Mouse (Mus musculus) liver, embryonic 13.5 days (tissue): ENCODE measurements around the gene C2cd2. TPM values are rescaled to one million over a fixed set of nuclear protein-coding genes. Genes with fewer than 3 reads are reported as not detected.
A peak's percentile ranks its signal among the peaks of the same experiment; 100 is the strongest.

Experiments used
- ATAC-seq: fragments of 200-750 bp; cut with Nextera tagmentation; 2 replicates; pipeline ENCODE4 v1.8.0; 2017; ENCODE audit warnings: low read depth, mild to moderate bottlenecking, moderate number of reproducible peaks, moderate library complexity
- DNase-seq: peaks from one replicate; pipeline ENCODE4 v3.0.0; 2022
- H3K27ac ChIP-seq: fragments of 300-500 bp; sonication (generic); 2 replicates; pipeline ENCODE4 v1.5.1; 2015; ENCODE audit warnings: moderate library complexity, mild to moderate bottlenecking, inconsistent platforms
- H3K27me3 ChIP-seq: fragments of 300-500 bp; sonication (generic); 2 replicates; pipeline ENCODE4 v1.6.1; 2015; ENCODE audit warnings: mild to moderate bottlenecking, inconsistent platforms
- H3K36me3 ChIP-seq: fragments of 300-500 bp; sonication (generic); 2 replicates; pipeline ENCODE4 v1.6.1; 2015; ENCODE audit warnings: mild to moderate bottlenecking, inconsistent platforms
- H3K4me1 ChIP-seq: fragments of 300-500 bp; sonication (generic); replicated peaks from 2 replicates; pipeline ENCODE4 v1.6.1; 2015; ENCODE audit warnings: inconsistent platforms
- H3K4me2 ChIP-seq: fragments of 300-500 bp; sonication (generic); 2 replicates; pipeline ENCODE4 v1.6.1; 2015; ENCODE audit warnings: inconsistent platforms, mild to moderate bottlenecking, moderate library complexity
- H3K4me3 ChIP-seq: fragments of 300-500 bp; sonication (generic); replicated peaks from 2 replicates; pipeline ENCODE4 v1.5.1; 2015; ENCODE audit warnings: mild to moderate bottlenecking, inconsistent platforms
- H3K9ac ChIP-seq: fragments of 300-500 bp; sonication (generic); 2 replicates; pipeline ENCODE4 v1.6.1; 2015; ENCODE audit warnings: mild to moderate bottlenecking, inconsistent platforms
- H3K9me3 ChIP-seq: fragments of 300-500 bp; sonication (generic); replicated peaks from 2 replicates; pipeline ENCODE4 v1.6.1; 2016; ENCODE audit warnings: inconsistent platforms
- WGBS: fragments of 180-500 bp; shearing (Covaris S2); methylation state at CpG from one replicate; pipeline ENCODE4 v1.1.7; 2015; ENCODE audit not compliant: insufficient replicate concordance; 5-methylcytosine and 5-hydroxymethylcytosine counted together
- polyA plus RNA-seq: library from polyadenylated mRNA; unstranded; fragments of >200 nt; fragmentation: Nextera tagmentation; extraction: Ambion mirVana; gene quantifications from 2 replicates; pipeline ENCODE4 v1.2.1, GENCODE M21; 2015

Gene C2cd2
- polyA plus RNA-seq, 1 experiment from 2014 or later, result 5.0 TPM

GRCm38 (mm10) chr16:97963956-97964540 lies 1.6 kb upstream of the C2cd2 start:
- H3K27ac ChIP-seq, result no peak overlapping the region
- H3K4me1 ChIP-seq, result peaks cover 49% of the 10 kb centered on the region
- no peak overlapping the region for H3K4me3 ChIP-seq
- H3K27me3 ChIP-seq, result no peaks in the 10 kb centered on the region
- H3K9ac ChIP-seq, result no peak overlapping the region
- DNase-seq (no peak), ATAC-seq (no peak)
- 49% methylated on average over 3 of the region's 3 CpGs for WGBS
- no peak overlapping the region for H3K4me2 ChIP-seq
- H3K36me3 ChIP-seq, result no peaks in the 10 kb centered on the region
- H3K9me3 ChIP-seq, result no peaks in the 10 kb centered on the region

- H3K9ac ChIP-seq, result peak overlapping the region; percentile 89
- H3K4me3 ChIP-seq, result peak overlapping the region; percentile 79
- H3K36me3 ChIP-seq, result peaks cover 2% of the 10 kb centered on the region; the same call in 1 of the 2 replicates
- no peaks in the 10 kb centered on the region for H3K27me3 ChIP-seq
- DNase-seq (no peak), ATAC-seq (0 out of 2 replicates have a peak, but pooled peaks have one; percentile 2)
- H3K4me2 ChIP-seq, result peak overlapping the region; percentile 96
- H3K9me3 ChIP-seq, result no peaks in the 10 kb centered on the region
- 5% methylated on average over 36 of the region's 36 CpGs for WGBS
- peak overlapping the region; percentile 93 for H3K27ac ChIP-seq
- peaks cover 73% of the 10 kb centered on the region for H3K4me1 ChIP-seq
These were observed 832 bp downstream of the C2cd2 start for GRCm38 (mm10) chr16:97961381-97962150.

GRCm38 (mm10) chr16:97960348-97960747 lies 2.0 kb downstream of the C2cd2 start:
- H3K9ac ChIP-seq, result no peak overlapping the region
- H3K36me3 ChIP-seq, result peaks cover 14% of the 10 kb centered on the region; the same call in 1 of the 2 replicates
- H3K27me3 ChIP-seq, result no peaks in the 10 kb centered on the region
- H3K27ac ChIP-seq, result peak overlapping the region; percentile 11; the same call in 1 of the 2 replicates
- DNase-seq, result no peak
- no peaks in the 10 kb centered on the region for H3K9me3 ChIP-seq
- H3K4me1 ChIP-seq, result peaks cover 81% of the 10 kb centered on the region
- no peak for ATAC-seq
- peak overlapping the region; percentile 96 for H3K4me2 ChIP-seq
- no peak overlapping the region for H3K4me3 ChIP-seq
- WGBS, result 58% methylated on average over 3 of the region's 3 CpGs

GRCm38 (mm10) chr16:97958401-97958973 lies 3.9 kb downstream of the C2cd2 start:
- ATAC-seq (0 out of 2 replicates have a peak, but pooled peaks have one; percentile 1), DNase-seq (no peak)
- Histone ChIP-seq H3K4me3 (no peak overlapping the region), H3K4me2 (no peak overlapping the region), H3K9me3 (no peaks in the 10 kb centered on the region), H3K4me1 (peaks cover 83% of the 10 kb centered on the region), H3K36me3 (peaks cover 15% of the 10 kb centered on the region; the same call in 1 of the 2 replicates), H3K27ac (peak overlapping the region; percentile 65), H3K9ac (no peak overlapping the region), H3K27me3 (no peaks in the 10 kb centered on the region)

- ATAC-seq (no peak), DNase-seq (no peak)
- Histone ChIP-seq H3K9ac (no peak overlapping the region), H3K27me3 (no peaks in the 10 kb centered on the region), H3K4me3 (no peak overlapping the region), H3K4me1 (peaks cover 85% of the 10 kb centered on the region), H3K9me3 (no peaks in the 10 kb centered on the region), H3K36me3 (peaks cover 22% of the 10 kb centered on the region), H3K27ac (peak overlapping the region; percentile 65), H3K4me2 (peak overlapping the region; percentile 7; the same call in 1 of the 2 replicates)
These were observed 4.8 kb downstream of the C2cd2 start for GRCm38 (mm10) chr16:97957626-97958025.

GRCm38 (mm10) chr16:97956011-97956410 lies 6.4 kb downstream of the C2cd2 start:
- H3K27me3 ChIP-seq, result no peaks in the 10 kb centered on the region
- peaks cover 38% of the 10 kb centered on the region for H3K36me3 ChIP-seq
- H3K27ac ChIP-seq, result no peak overlapping the region
- H3K4me2 ChIP-seq, result no peak overlapping the region
- H3K9ac ChIP-seq, result no peak overlapping the region
- H3K4me1 ChIP-seq, result peaks cover 82% of the 10 kb centered on the region
- WGBS, result 75% methylated on average over 2 of the region's 2 CpGs
- no peak overlapping the region for H3K4me3 ChIP-seq
- ATAC-seq (no peak), DNase-seq (no peak)
- H3K9me3 ChIP-seq, result no peaks in the 10 kb centered on the region

GRCm38 (mm10) chr16:97953300-97953699 lies 9.1 kb downstream of the C2cd2 start:
- peaks cover 52% of the 10 kb centered on the region for H3K36me3 ChIP-seq
- DNase-seq (no peak), ATAC-seq (peak; percentile 79)
- peak overlapping the region; percentile 73 for H3K27ac ChIP-seq
- no peak overlapping the region for H3K4me3 ChIP-seq
- peaks cover 56% of the 10 kb centered on the region for H3K4me1 ChIP-seq
- H3K9me3 ChIP-seq, result no peaks in the 10 kb centered on the region
- H3K27me3 ChIP-seq, result no peaks in the 10 kb centered on the region
- H3K4me2 ChIP-seq, result 0 out of 2 replicates have a peak overlapping the region, but pooled peaks have one; percentile 25
- peak overlapping the region; percentile 30; the same call in 1 of the 2 replicates for H3K9ac ChIP-seq
- 14% methylated on average over 2 of the region's 2 CpGs for WGBS

GRCm38 (mm10) chr16:97952801-97953200 lies 9.6 kb downstream of the C2cd2 start:
- DNase-seq (peak; percentile 44), ATAC-seq (peak; percentile 91)
- H3K36me3 ChIP-seq, result peaks cover 52% of the 10 kb centered on the region
- WGBS, result 53% methylated on average over 9 of the region's 9 CpGs
- H3K4me1 ChIP-seq, result peaks cover 51% of the 10 kb centered on the region
- H3K9ac ChIP-seq, result peak overlapping the region; percentile 30; the same call in 1 of the 2 replicates
- no peaks in the 10 kb centered on the region for H3K27me3 ChIP-seq
- H3K4me3 ChIP-seq, result no peak overlapping the region
- H3K27ac ChIP-seq, result peak overlapping the region; percentile 73
- H3K4me2 ChIP-seq, result peak overlapping the region; percentile 10; the same call in 1 of the 2 replicates
- H3K9me3 ChIP-seq, result no peaks in the 10 kb centered on the region

GRCm38 (mm10) chr16:97952371-97952770 lies 10.0 kb downstream of the C2cd2 start:
- ATAC-seq (no peak), DNase-seq (no peak)
- H3K4me3 ChIP-seq, result no peak overlapping the region
- H3K36me3 ChIP-seq, result peaks cover 52% of the 10 kb centered on the region
- no peaks in the 10 kb centered on the region for H3K27me3 ChIP-seq
- WGBS, result 78% methylated on average over 4 of the region's 4 CpGs
- peak overlapping the region; percentile 73 for H3K27ac ChIP-seq
- peaks cover 46% of the 10 kb centered on the region for H3K4me1 ChIP-seq
- peak overlapping the region; percentile 10; the same call in 1 of the 2 replicates for H3K4me2 ChIP-seq
- H3K9me3 ChIP-seq, result no peaks in the 10 kb centered on the region
- peak overlapping the region; percentile 34; the same call in 1 of the 2 replicates for H3K9ac ChIP-seq

GRCm38 (mm10) chr16:97950061-97950460 lies 12.3 kb downstream of the C2cd2 start:
- peaks cover 29% of the 10 kb centered on the region for H3K4me1 ChIP-seq
- no peaks in the 10 kb centered on the region for H3K9me3 ChIP-seq
- WGBS, result 92% methylated on average over 8 of the region's 8 CpGs
- no peak overlapping the region for H3K9ac ChIP-seq
- no peak for DNase-seq
- no peak overlapping the region for H3K4me3 ChIP-seq
- H3K4me2 ChIP-seq, result no peak overlapping the region
- H3K27me3 ChIP-seq, result no peaks in the 10 kb centered on the region
- no peak for ATAC-seq
- H3K36me3 ChIP-seq, result peaks cover 37% of the 10 kb centered on the region
- H3K27ac ChIP-seq, result no peak overlapping the region

GRCm38 (mm10) chr16:97948836-97949235 lies 13.6 kb downstream of the C2cd2 start:
- 44% methylated on average over 4 of the region's 4 CpGs for WGBS
- Histone ChIP-seq H3K4me3 (no peak overlapping the region), H3K4me2 (no peak overlapping the region), H3K4me1 (peaks cover 20% of the 10 kb centered on the region), H3K9me3 (no peaks in the 10 kb centered on the region), H3K27ac (no peak overlapping the region), H3K9ac (no peak overlapping the region), H3K27me3 (no peaks in the 10 kb centered on the region), H3K36me3 (peaks cover 37% of the 10 kb centered on the region)
- ATAC-seq (no peak), DNase-seq (no peak)
